Mouse (Mus musculus) intestine, postnatal 0 days (tissue): ENCODE results near the gene Gm17087. TPM values are rescaled to one million over a fixed set of nuclear protein-coding genes. Genes with fewer than 3 reads are reported as not detected.

Experiments
- ATAC-seq: fragments of 200-750 bp; cut with Nextera tagmentation; 2 replicates; pipeline ENCODE4 v1.8.0; 2017; ENCODE audit warnings: mild to moderate bottlenecking, moderate TSS enrichment, moderate library complexity
- H3K27ac ChIP-seq: fragments of 300-500 bp; sonication (generic); 2 replicates; pipeline ENCODE4 v1.5.1; 2014; ENCODE audit warnings: mild to moderate bottlenecking, low read depth, low read length, moderate library complexity
- H3K27me3 ChIP-seq: fragments of 300-500 bp; sonication (generic); replicated peaks from 2 replicates; pipeline ENCODE4 v1.6.1; 2014; ENCODE audit warnings: low read length, mixed read lengths; ENCODE audit not compliant: control insufficient read depth, insufficient read depth
- H3K36me3 ChIP-seq: fragments of 300-500 bp; sonication (generic); 2 replicates; pipeline ENCODE4 v1.6.1; 2014; ENCODE audit warnings: mild to moderate bottlenecking, moderate library complexity; ENCODE audit not compliant: control insufficient read depth, insufficient read depth
- H3K4me1 ChIP-seq: fragments of 300-500 bp; sonication (generic); replicated peaks from 2 replicates; pipeline ENCODE4 v1.6.1; 2014; ENCODE audit warnings: antibody characterized with exemption, low read length, mixed read lengths; ENCODE audit not compliant: control insufficient read depth, insufficient read depth
- H3K4me2 ChIP-seq: fragments of 300-500 bp; sonication (generic); replicated peaks from 2 replicates; pipeline ENCODE4 v1.6.1; 2014; ENCODE audit warnings: low read depth, mild to moderate bottlenecking, moderate library complexity
- H3K4me3 ChIP-seq: fragments of 300-500 bp; sonication (generic); 2 replicates; pipeline ENCODE4 v1.5.1; 2014; ENCODE audit warnings: low read depth, low read length
- H3K9ac ChIP-seq: fragments of 300-500 bp; sonication (generic); 2 replicates; pipeline ENCODE4 v1.6.1; 2014; ENCODE audit warnings: mild to moderate bottlenecking, low read depth, low read length
- H3K9me3 ChIP-seq: fragments of 300-500 bp; sonication (generic); 2 replicates; pipeline ENCODE4 v1.6.1; 2016; ENCODE audit warnings: mixed run types; ENCODE audit not compliant: control insufficient read depth
- CTCF ChIP-seq: sonication (generic); IDR thresholded peaks from 2 replicates; pipeline ENCODE4 v1.5.1; 2016; ENCODE audit warnings: low read depth, mild to moderate bottlenecking, control low read depth, antibody characterized with exemption, moderate library complexity
- WGBS: fragments of 180-500 bp; shearing (Covaris S2); extraction: QIAGEN DNeasy Blood & Tissue Kit; methylation state at CpG from one replicate; pipeline ENCODE4 v1.1.7; 2014; 5-methylcytosine and 5-hydroxymethylcytosine counted together
- polyA plus RNA-seq: library from polyadenylated mRNA; unstranded; fragments of >200 nt; fragmentation: Nextera tagmentation; extraction: Ambion mirVana; gene quantifications from 2 replicates; pipeline ENCODE4 v1.2.1, GENCODE M21; 2015

Gm17087 gene
- polyA plus RNA-seq, 1 experiment from 2014 or later = not detected

DNA sequence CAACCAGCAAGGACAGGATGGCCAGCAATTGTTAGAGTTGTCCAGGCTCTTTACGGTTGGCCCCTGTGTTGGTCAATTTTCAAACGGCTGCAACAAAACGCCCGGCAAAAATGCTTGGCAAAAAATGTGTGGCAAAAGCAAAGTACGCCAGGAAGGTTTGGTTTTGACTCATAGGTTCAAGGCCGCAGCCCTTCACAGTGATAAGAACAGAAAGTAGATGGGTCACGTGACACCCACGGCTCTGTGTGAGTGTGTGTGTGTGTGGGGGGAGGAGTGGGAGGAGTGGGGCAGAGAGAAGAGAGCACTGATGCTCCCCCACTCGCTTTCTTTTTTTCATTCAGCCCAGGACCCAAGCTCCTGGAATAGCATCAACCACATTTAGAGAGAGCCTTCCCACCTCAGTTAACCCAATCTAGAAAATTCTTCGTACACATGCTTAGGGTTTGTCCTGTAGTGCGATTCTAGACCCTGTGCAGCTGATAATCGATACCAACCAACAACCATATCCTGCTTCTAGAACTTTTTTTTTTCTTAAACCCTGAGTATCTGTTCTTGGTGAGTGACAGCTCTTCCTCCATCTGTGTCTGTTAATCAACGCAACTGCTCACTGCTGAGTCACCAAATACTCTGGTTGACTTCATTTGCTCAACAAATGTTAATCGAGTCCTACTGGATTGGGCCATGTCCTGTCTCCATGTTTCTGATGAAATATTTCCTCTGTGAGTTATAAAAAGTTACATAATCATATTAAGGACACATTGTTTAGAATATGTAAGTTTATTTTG is 4.5 kb downstream of the Gm17087 start:
- no peaks in the 10 kb centered on the region for H3K36me3 ChIP-seq
- no peaks in the 10 kb centered on the region for H3K27me3 ChIP-seq
- H3K4me1 ChIP-seq = no peaks in the 10 kb centered on the region
- 71% methylated on average over 14 of the region's 14 CpGs for WGBS
- no peak overlapping the region for H3K27ac ChIP-seq
- H3K4me2 ChIP-seq = no peak overlapping the region
- H3K9ac ChIP-seq = no peak overlapping the region
- no peak overlapping the region for H3K4me3 ChIP-seq
- no peak for TF ChIP-seq CTCF
- no peaks in the 10 kb centered on the region for H3K9me3 ChIP-seq
- ATAC-seq = no peak

GRCm38 (mm10) chr17:8557926-8558325 is 8.8 kb downstream of the Gm17087 start:
- no peaks in the 10 kb centered on the region for H3K4me1 ChIP-seq
- WGBS = 81% methylated on average over 8 of the region's 8 CpGs
- no peak for ATAC-seq
- H3K9me3 ChIP-seq = no peaks in the 10 kb centered on the region
- H3K4me2 ChIP-seq = no peak overlapping the region
- no peaks in the 10 kb centered on the region for H3K36me3 ChIP-seq
- H3K4me3 ChIP-seq = no peak overlapping the region
- H3K9ac ChIP-seq = no peak overlapping the region
- no peaks in the 10 kb centered on the region for H3K27me3 ChIP-seq
- H3K27ac ChIP-seq = no peak overlapping the region
- no peak for TF ChIP-seq CTCF

DNA sequence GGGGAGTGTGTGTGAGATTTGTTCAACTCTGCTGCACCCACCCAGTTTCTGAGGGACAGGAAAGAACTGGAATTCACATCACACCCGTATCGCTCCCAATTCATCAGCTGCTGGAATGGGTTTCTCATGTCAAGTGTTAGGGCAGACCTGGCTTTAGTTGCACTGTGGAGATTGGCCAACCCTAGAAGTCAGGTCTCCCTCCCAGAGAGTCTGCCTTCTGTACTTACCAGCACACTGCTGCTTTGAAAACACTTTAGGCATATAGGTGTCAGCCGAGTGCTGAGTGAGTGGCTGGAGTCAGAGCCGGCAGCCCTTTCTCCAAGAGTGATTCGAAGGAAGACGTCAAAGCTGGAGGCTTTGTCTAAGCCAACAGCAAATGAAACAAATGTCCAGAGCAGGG is 10.5 kb downstream of the Gm17087 start:
- no peak for TF ChIP-seq CTCF
- Histone ChIP-seq H3K9ac (no peak overlapping the region), H3K9me3 (no peaks in the 10 kb centered on the region), H3K27me3 (no peaks in the 10 kb centered on the region), H3K4me2 (no peak overlapping the region), H3K4me1 (no peaks in the 10 kb centered on the region), H3K36me3 (no peaks in the 10 kb centered on the region), H3K27ac (no peak overlapping the region), H3K4me3 (no peak overlapping the region)
- ATAC-seq = no peak
- 80% methylated on average over 6 of the region's 6 CpGs for WGBS

- no peaks in the 10 kb centered on the region for H3K27me3 ChIP-seq
- TF ChIP-seq CTCF = no peak
- no peaks in the 10 kb centered on the region for H3K9me3 ChIP-seq
- H3K27ac ChIP-seq = no peak overlapping the region
- no peaks in the 10 kb centered on the region for H3K36me3 ChIP-seq
- 75% methylated on average over 9 of the region's 9 CpGs for WGBS
- H3K9ac ChIP-seq = no peak overlapping the region
- H3K4me3 ChIP-seq = no peak overlapping the region
- H3K4me2 ChIP-seq = no peak overlapping the region
- no peaks in the 10 kb centered on the region for H3K4me1 ChIP-seq
- no peak for ATAC-seq
These were observed 11.0 kb downstream of the Gm17087 start for GRCm38 (mm10) chr17:8555785-8556184.

GRCm38 (mm10) chr17:8554219-8554618 is 12.5 kb downstream of the Gm17087 start:
- WGBS = 78% methylated on average over 6 of the region's 6 CpGs
- Histone ChIP-seq H3K9me3 (no peaks in the 10 kb centered on the region), H3K27me3 (no peaks in the 10 kb centered on the region), H3K36me3 (no peaks in the 10 kb centered on the region), H3K4me1 (no peaks in the 10 kb centered on the region), H3K27ac (no peak overlapping the region), H3K9ac (no peak overlapping the region), H3K4me3 (no peak overlapping the region), H3K4me2 (no peak overlapping the region)
- no peak for ATAC-seq
- TF ChIP-seq CTCF = no peak

DNA sequence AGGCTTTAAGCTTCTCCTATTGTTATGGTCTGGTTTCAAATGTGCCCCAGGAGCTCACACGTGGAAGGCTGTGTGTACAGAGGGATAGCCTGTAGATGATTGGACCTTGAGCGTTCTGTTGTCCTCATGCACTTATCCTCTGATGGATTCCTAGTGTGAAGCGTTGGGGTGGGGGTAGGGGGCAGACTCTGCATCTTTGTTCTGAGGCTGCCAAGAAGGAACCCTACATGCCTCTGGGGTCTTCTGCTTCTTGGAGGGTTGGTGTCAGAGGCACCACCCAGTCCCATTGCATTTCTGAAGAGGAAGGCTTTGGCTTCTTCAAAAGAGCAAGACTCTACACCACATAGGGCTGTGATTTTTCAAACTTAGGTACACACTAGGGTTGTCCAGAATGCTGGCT is 13.1 kb downstream of the Gm17087 start:
- Histone ChIP-seq H3K4me3 (no peak overlapping the region), H3K36me3 (no peaks in the 10 kb centered on the region), H3K4me1 (no peaks in the 10 kb centered on the region), H3K27me3 (no peaks in the 10 kb centered on the region), H3K4me2 (no peak overlapping the region), H3K9ac (no peak overlapping the region), H3K27ac (no peak overlapping the region), H3K9me3 (no peaks in the 10 kb centered on the region)
- no peak for TF ChIP-seq CTCF
- no peak for ATAC-seq
- 70% methylated on average over 3 of the region's 3 CpGs for WGBS
